In the genomic region with DNA sequence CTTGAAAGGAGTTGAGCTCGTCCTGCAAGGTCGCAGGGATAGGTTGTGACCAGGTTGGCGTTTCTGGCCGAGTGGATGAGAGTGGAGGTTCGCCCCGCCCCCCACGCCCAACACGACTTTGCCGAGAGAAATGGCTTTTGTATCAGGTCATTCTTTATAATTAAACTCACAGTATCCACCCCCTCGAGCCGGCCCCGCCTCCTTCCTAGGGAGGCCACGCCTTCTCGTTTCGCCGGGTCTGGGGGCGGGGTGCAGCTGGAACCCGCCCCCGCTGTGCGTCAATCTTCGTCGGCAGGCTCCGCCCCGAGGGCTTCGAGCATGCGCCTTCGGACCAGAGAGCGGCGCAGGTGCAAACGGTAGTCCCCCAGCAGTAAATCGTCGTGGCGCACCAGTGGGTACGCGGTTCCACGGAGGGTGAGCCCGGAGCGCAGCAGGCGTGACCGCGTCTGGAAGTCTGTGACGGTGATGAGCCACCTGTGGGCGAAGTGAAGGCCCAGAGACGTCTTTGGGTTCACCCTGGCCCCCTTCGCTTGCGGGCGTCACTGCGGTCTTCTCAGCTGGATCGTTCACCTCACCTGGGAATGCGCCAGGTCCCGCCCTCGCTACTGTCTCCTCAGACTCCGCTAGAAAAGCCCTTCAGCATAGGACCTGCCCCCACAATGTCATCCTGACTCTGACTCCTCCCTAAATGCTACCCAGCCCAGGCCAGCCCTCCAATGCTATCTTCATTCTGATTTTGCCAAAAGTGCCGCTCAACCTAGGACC, we compare ENCODE assay signal across 9 mouse cellular contexts. TPM values are rescaled to one million over a fixed set of nuclear protein-coding genes. Genes with fewer than 3 reads are reported as not detected.
DNase-seq lines count a peak whose midpoint lies in the region; ATAC-seq and TF ChIP-seq lines count a peak whose summit lies in the region.
"Had no signal": no experiment of that assay in that cellular context is flagged by ENCODE, and none has a peak within 500 bp of the region (broad histone marks: within the 10 kb centered on the region; RNA-seq: fewer than 3 reads in every experiment).

No protein-coding gene starts in this region.

- H3K27ac ChIP-seq in embryonic fibroblast, embryonic 13.5 days (ENCODE audit: insufficient read depth, low read length) = no peak overlapping the region
- peak overlapping the region; percentile 46; the same call in 1 of the 2 replicates for H3K27ac ChIP-seq in heart, embryonic 12.5 days (ENCODE audit: poor library complexity, severe bottlenecking)
- H3K27ac ChIP-seq in kidney, postnatal 0 days = peak overlapping the region; percentile 56; the same call in 1 of the 2 replicates
- H3K27ac ChIP-seq in liver, adult 2 months (replicated peaks; ENCODE audit: insufficient read depth, low read depth, low read length) = peak overlapping the region; percentile 81

- H3K9ac ChIP-seq in heart, embryonic 12.5 days = peak overlapping the region; percentile 73
- H3K9ac ChIP-seq in kidney, postnatal 0 days (ENCODE audit: low read depth, low read length) = peak overlapping the region; percentile 59
- peak overlapping the region; percentile 94 for H3K9ac ChIP-seq in liver, adult 2 months (ENCODE audit: low read depth, low read length)

- peak; percentile 98 for DNase-seq in A20 (ENCODE audit: low read depth, low spot score)
- peak; percentile 98 for DNase-seq in brain, adult 2 months (ENCODE audit: low read depth, low spot score)
- DNase-seq in kidney, postnatal 0 days (ENCODE audit: low spot score) = peak; percentile 95
- peak; percentile 76 for DNase-seq in liver, adult 2 months (ENCODE audit: extremely low read depth, low read depth, low spot score)
- peak; percentile 83 to 90 for DNase-seq in spleen, postnatal 4 days (ENCODE audit: low spot score in 2 of 2)

- H3K36me3 ChIP-seq in heart, embryonic 12.5 days = no peaks in the 10 kb centered on the region
- H3K36me3 ChIP-seq in kidney, postnatal 0 days (ENCODE audit: insufficient read depth, low read length) = no peaks in the 10 kb centered on the region
- H3K36me3 ChIP-seq in liver, adult 2 months (ENCODE audit: control insufficient read depth, insufficient read depth, low read length) = no peaks in the 10 kb centered on the region

- no peaks in the 10 kb centered on the region for H3K9me3 ChIP-seq in heart, embryonic 12.5 days (replicated peaks)
- no peaks in the 10 kb centered on the region for H3K9me3 ChIP-seq in kidney, postnatal 0 days (replicated peaks; ENCODE audit: low read length)

- peak; percentile 79 for ATAC-seq in heart, embryonic 12.5 days (ENCODE audit: insufficient number of reproducible peaks, low FRiP score)
- peak; percentile 69 for ATAC-seq in kidney, postnatal 0 days (replicated peaks; ENCODE audit: low FRiP score, low read depth)
- peak; percentile 70 for ATAC-seq in monocyte, adult 5-6 weeks (replicated peaks; ENCODE audit: insufficient number of reproducible peaks, low FRiP score, low TSS enrichment, poor library complexity, severe bottlenecking)

- peak overlapping the region; percentile 97 for H3K4me2 ChIP-seq in heart, embryonic 12.5 days
- peak overlapping the region; percentile 82 for H3K4me2 ChIP-seq in kidney, postnatal 0 days (ENCODE audit: low read length)

- H3K4me3 ChIP-seq in embryonic fibroblast, embryonic 13.5 days (ENCODE audit: insufficient read depth, low read length) = peak overlapping the region; percentile 43
- peak overlapping the region; percentile 60 for H3K4me3 ChIP-seq in heart, embryonic 12.5 days
- H3K4me3 ChIP-seq in kidney, postnatal 0 days (replicated peaks; ENCODE audit: low read depth, low read length) = peak overlapping the region; percentile 44
- peak overlapping the region; percentile 94 for H3K4me3 ChIP-seq in liver, adult 2 months (ENCODE audit: insufficient read depth, low read depth, low read length)

- H3K27me3 ChIP-seq in heart, embryonic 12.5 days (replicated peaks) = peaks cover 74% of the 10 kb centered on the region
- peaks cover 36% of the 10 kb centered on the region for H3K27me3 ChIP-seq in kidney, postnatal 0 days (ENCODE audit: insufficient read depth, low read length)
- peaks cover 12% of the 10 kb centered on the region for H3K27me3 ChIP-seq in liver, adult 2 months (ENCODE audit: control insufficient read depth, insufficient read depth, low read length)

- no peak for TF ChIP-seq CTCF in embryonic fibroblast, embryonic 13.5 days (IDR thresholded peaks at IDR 0.05; ENCODE audit: borderline replicate concordance, insufficient read depth, low read length)
- TF ChIP-seq CTCF in kidney, postnatal 0 days (IDR thresholded peaks at IDR 0.05; ENCODE audit: low read depth) = no peak; the same call in 1 of the 2 replicates
- TF ChIP-seq CTCF in liver, adult 2 months (IDR thresholded peaks at IDR 0.05; ENCODE audit: low read depth, low read length) = no peak; the same call in 1 of the 2 replicates

- peak; percentile 63 for TF ChIP-seq POLR2A in embryonic fibroblast, embryonic 13.5 days (IDR thresholded peaks at IDR 0.05; ENCODE audit: low read depth, low read length)
- peak; percentile 61 for TF ChIP-seq POLR2A in liver, adult 2 months (IDR thresholded peaks at IDR 0.05; ENCODE audit: extremely low read depth, insufficient read depth, low read length)

- WGBS in heart, embryonic 12.5 days = under 1% methylated on average over 54 of the region's 54 CpGs
- under 1% methylated on average over 54 of the region's 54 CpGs for WGBS in kidney, postnatal 0 days
- WGBS in liver, adult 2 months = under 1% methylated on average over 54 of the region's 54 CpGs

- H3K4me1 ChIP-seq in embryonic fibroblast, embryonic 13.5 days (ENCODE audit: control insufficient read depth, insufficient read depth, low read length) = peaks cover 2% of the 10 kb centered on the region; the same call in 1 of the 2 replicates
- H3K4me1 ChIP-seq in heart, embryonic 12.5 days (replicated peaks) = peaks cover 41% of the 10 kb centered on the region
- peaks cover 10% of the 10 kb centered on the region; the same call in 1 of the 2 replicates for H3K4me1 ChIP-seq in kidney, postnatal 0 days (replicated peaks; ENCODE audit: insufficient read depth, low read length)
- peaks cover 3% of the 10 kb centered on the region; the same call in 1 of the 2 replicates for H3K4me1 ChIP-seq in liver, adult 2 months (ENCODE audit: control insufficient read depth, insufficient read depth, low read length)

- no peaks in the 10 kb centered on the region for H3K79me2 ChIP-seq in liver, adult 2 months (ENCODE audit: control insufficient read depth, insufficient read depth, low read length)

RNA-seq across cellular contexts. Expression of gene Syt3, which starts 23.8 kb away (rescaled TPM):
- 0.18 and 0.25 TPM in 2 replicates for polyA plus RNA-seq in embryonic fibroblast, embryonic 13.5 days (2011; ENCODE audit: insufficient read length, low read depth, missing spikeins)
- 0.55 and 0.63 TPM in 2 replicates for polyA plus RNA-seq in heart, embryonic 12.5 days (2016; fragmentation: Nextera tagmentation; extraction: Ambion mirVana)
- polyA plus RNA-seq in kidney, postnatal 0 days (2015; fragmentation: Nextera tagmentation; extraction: Ambion mirVana) = 3.3 and 3.5 TPM in 2 replicates
- 1.4 and 2.6 TPM in 2 replicates for total RNA-seq in liver, adult 2 months (2014; rRNA removed)
- polyA plus RNA-seq in liver, adult 2 months (2012; rRNA removed) = 4.9 and 7.1 TPM in 2 replicates
- total RNA-seq in monocyte, adult 5-6 weeks (2017) = not detected in 3 replicates
- polyA plus RNA-seq: C2C12 had no signal

RNA-seq across cellular contexts. Expression of gene 1700008O03Rik, which starts 25.5 kb away (rescaled TPM):
- not detected in 2 replicates for polyA plus RNA-seq in embryonic fibroblast, embryonic 13.5 days (2011; ENCODE audit: insufficient read length, low read depth, missing spikeins)
- polyA plus RNA-seq in heart, embryonic 12.5 days (2016; fragmentation: Nextera tagmentation; extraction: Ambion mirVana) = 0.40 and 0.94 TPM in 2 replicates
- 1.3 and 1.4 TPM in 2 replicates for polyA plus RNA-seq in kidney, postnatal 0 days (2015; fragmentation: Nextera tagmentation; extraction: Ambion mirVana)
- total RNA-seq in liver, adult 2 months (2014; rRNA removed) = not detected in 2 replicates
- polyA plus RNA-seq in liver, adult 2 months (2012; rRNA removed) = 0.22 and 0.27 TPM in 2 replicates
- 3.5 TPM in 1 of 3 replicates, not detected in the others for total RNA-seq in monocyte, adult 5-6 weeks (2017)

RNA-seq across cellular contexts. Expression of gene Shank1, which starts 50.0 kb away (rescaled TPM):
- polyA plus RNA-seq in embryonic fibroblast, embryonic 13.5 days (2011; ENCODE audit: insufficient read length, low read depth, missing spikeins) = 1.1 and 2.6 TPM in 2 replicates
- 0.80 and 0.86 TPM in 2 replicates for polyA plus RNA-seq in heart, embryonic 12.5 days (2016; fragmentation: Nextera tagmentation; extraction: Ambion mirVana)
- 0.68 and 1.1 TPM in 2 replicates for polyA plus RNA-seq in kidney, postnatal 0 days (2015; fragmentation: Nextera tagmentation; extraction: Ambion mirVana)
- total RNA-seq in liver, adult 2 months (2014; rRNA removed) = under 0.01 TPM in 1 of 2 replicates, not detected in the other
- 0.04 and 0.06 TPM in 2 replicates for polyA plus RNA-seq in liver, adult 2 months (2012; rRNA removed)
- 0.19 to 1.2 TPM in 2 of 3 replicates, not detected in the other for total RNA-seq in monocyte, adult 5-6 weeks (2017)

RNA-seq across cellular contexts. Expression of gene Clec11a, which starts 53.4 kb away (rescaled TPM):
- polyA plus RNA-seq in embryonic fibroblast, embryonic 13.5 days (2011; ENCODE audit: insufficient read length, low read depth, missing spikeins) = 2.6 and 13.4 TPM in 2 replicates
- 0.68 and 0.79 TPM in 2 replicates for polyA plus RNA-seq in heart, embryonic 12.5 days (2016; fragmentation: Nextera tagmentation; extraction: Ambion mirVana)
- 5.1 and 6.0 TPM in 2 replicates for polyA plus RNA-seq in kidney, postnatal 0 days (2015; fragmentation: Nextera tagmentation; extraction: Ambion mirVana)
- 1.3 and 1.9 TPM in 2 replicates for total RNA-seq in liver, adult 2 months (2014; rRNA removed)
- polyA plus RNA-seq in liver, adult 2 months (2012; rRNA removed) = 2.0 and 2.4 TPM in 2 replicates
- total RNA-seq in monocyte, adult 5-6 weeks (2017) = 0.49 to 1.6 TPM (median 0.85 TPM) in 3 replicates

Comparison
In these comparisons a context has a peak if more than half of its experiments do, and no peak if none do; other contexts are left out.
1. H3K4me3 ChIP-seq: peak in every context shown above with its lines; median percentile 94 in liver, adult 2 months; 60 in heart, embryonic 12.5 days; 44 in kidney, postnatal 0 days; 43 in embryonic fibroblast, embryonic 13.5 days.